Mouse (Mus musculus) gastrocnemius, adult 2 months (tissue): ENCODE results near the gene Raver1. TPM values are rescaled to one million over a fixed set of nuclear protein-coding genes. Genes with fewer than 3 reads are reported as not detected.

Experiments used
- DNase-seq: peaks from one replicate; pipeline ENCODE4 v3.0.0; 2022
- H3K27ac ChIP-seq: fragments of 200-600 bp; 2 replicates; pipeline ENCODE4 v1.8.1; 2022; ENCODE audit warnings: mild to moderate bottlenecking
- H3K4me3 ChIP-seq: fragments of 200-600 bp; 2 replicates; pipeline ENCODE4 v1.8.1; 2022; ENCODE audit warnings: mild to moderate bottlenecking, moderate library complexity
- CTCF ChIP-seq: fragments of 200-600 bp; IDR thresholded peaks from 2 replicates; pipeline ENCODE4 v1.8.1; 2022; ENCODE audit warnings: antibody characterized with exemption, mild to moderate bottlenecking, moderate library complexity
- intact Hi-C: fragments of 180-260 bp; cut with DNase I; formaldehyde crosslinking; loops from one replicate; pipeline ENCODE4 v1.15.1; 2025
- total RNA-seq, 2 experiments: library from RNA; stranded (reverse); gene quantifications; 2 replicates each; pipeline ENCODE4 v1.2.3; 2021

Raver1 gene
- total RNA-seq, 2 experiments from 2014 or later: 17.1 to 19.5 TPM

- Histone ChIP-seq H3K4me3 (no peak overlapping the region), H3K27ac (no peak overlapping the region)
- DNase-seq: no peak
- intact Hi-C loops: no loop called here
- TF ChIP-seq CTCF: no peak
These were observed 34.4 kb upstream of the Raver1 start for GRCm38 (mm10) chr9:21126259-21126627.

GRCm38 (mm10) chr9:21125502-21126258, 33.9 kb upstream of the Raver1 start:
- Histone ChIP-seq H3K27ac (no peak overlapping the region), H3K4me3 (no peak overlapping the region)
- no peak for TF ChIP-seq CTCF
- intact Hi-C loops: no loop called here
- DNase-seq: no peak

DNA sequence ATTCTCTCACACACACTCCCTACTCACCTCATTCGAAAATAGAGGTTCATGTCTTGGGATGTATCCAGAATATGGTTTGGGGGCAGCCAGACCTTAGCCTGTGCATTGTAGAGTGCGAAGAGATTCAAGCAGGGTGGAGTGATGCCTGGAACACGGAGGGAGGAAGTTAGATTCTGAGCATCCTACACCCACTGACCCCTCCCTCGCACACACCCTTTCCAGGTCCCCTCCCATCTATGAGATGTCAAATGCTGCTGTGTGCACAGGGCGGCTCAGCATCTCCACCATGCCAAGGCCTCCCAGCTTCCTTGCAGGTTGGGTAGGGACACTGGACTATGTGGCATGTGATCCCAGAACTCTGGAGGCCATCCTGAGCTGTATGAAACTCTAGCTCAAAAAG, 33.0 kb upstream of the Raver1 start:
- no peak overlapping the region for H3K4me3 ChIP-seq
- TF ChIP-seq CTCF: no peak
- intact Hi-C loops: no loop called here
- no peak for DNase-seq
- H3K27ac ChIP-seq: no peak overlapping the region

- H3K27ac ChIP-seq: no peak overlapping the region
- no peak overlapping the region for H3K4me3 ChIP-seq
- no peak for DNase-seq
- intact Hi-C loops: no loop called here
- no peak for TF ChIP-seq CTCF
These were observed 29.7 kb upstream of the Raver1 start for GRCm38 (mm10) chr9:21121483-21121882.

GRCm38 (mm10) chr9:21117073-21117472, 25.3 kb upstream of the Raver1 start:
- Histone ChIP-seq H3K4me3 (no peak overlapping the region), H3K27ac (no peak overlapping the region)
- TF ChIP-seq CTCF: no peak
- intact Hi-C loops: no loop called here
- no peak for DNase-seq

GRCm38 (mm10) chr9:21115105-21115504, 23.3 kb upstream of the Raver1 start:
- no peak for DNase-seq
- Histone ChIP-seq H3K4me3 (no peak overlapping the region), H3K27ac (no peak overlapping the region)
- no peak for TF ChIP-seq CTCF
- intact Hi-C loops: no loop called here

- no peak for DNase-seq
- no peak for TF ChIP-seq CTCF
- intact Hi-C loops: no loop called here
- H3K4me3 ChIP-seq: no peak overlapping the region
- H3K27ac ChIP-seq: no peak overlapping the region
These were observed 22.4 kb upstream of the Raver1 start for GRCm38 (mm10) chr9:21114190-21114589.

GRCm38 (mm10) chr9:21113751-21114150, 21.9 kb upstream of the Raver1 start:
- intact Hi-C loops: no loop called here
- no peak overlapping the region for H3K4me3 ChIP-seq
- DNase-seq: no peak
- H3K27ac ChIP-seq: no peak overlapping the region
- TF ChIP-seq CTCF: no peak

DNA sequence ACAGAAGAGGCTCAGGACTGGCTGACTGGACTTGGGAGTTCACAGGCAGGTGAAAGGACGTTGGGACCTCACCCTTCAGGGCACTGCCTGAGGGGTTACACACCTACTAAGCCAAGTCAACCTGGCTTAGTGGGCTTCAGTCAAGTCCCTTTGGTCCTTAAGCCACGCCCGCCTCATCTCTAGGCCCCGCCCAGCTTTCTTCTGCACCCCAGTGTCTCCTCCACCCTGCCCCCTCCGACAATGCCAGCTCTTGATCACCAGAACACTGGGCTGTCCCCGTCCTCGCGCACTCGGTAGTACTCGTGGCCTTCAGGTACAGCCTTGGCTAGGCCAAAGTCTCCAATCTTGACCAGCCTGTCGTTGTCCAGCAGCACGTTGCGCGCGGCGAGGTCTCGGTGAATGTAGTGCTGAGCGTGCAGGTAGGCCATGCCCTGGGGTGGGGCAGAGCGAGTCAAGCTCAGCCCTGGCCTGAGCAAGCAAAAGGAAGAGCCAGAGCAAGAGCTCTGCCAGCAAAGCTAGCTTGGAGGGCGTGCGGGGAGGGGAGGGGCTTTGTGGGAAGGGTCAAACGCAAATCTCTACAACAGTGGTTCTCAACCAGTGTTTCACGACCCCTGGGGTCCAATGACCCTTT, 15.9 kb upstream of the Raver1 start:
- no peak for DNase-seq
- intact Hi-C loops: no loop called here
- TF ChIP-seq CTCF: no peak
- Histone ChIP-seq H3K4me3 (no peak overlapping the region), H3K27ac (no peak overlapping the region)

DNA sequence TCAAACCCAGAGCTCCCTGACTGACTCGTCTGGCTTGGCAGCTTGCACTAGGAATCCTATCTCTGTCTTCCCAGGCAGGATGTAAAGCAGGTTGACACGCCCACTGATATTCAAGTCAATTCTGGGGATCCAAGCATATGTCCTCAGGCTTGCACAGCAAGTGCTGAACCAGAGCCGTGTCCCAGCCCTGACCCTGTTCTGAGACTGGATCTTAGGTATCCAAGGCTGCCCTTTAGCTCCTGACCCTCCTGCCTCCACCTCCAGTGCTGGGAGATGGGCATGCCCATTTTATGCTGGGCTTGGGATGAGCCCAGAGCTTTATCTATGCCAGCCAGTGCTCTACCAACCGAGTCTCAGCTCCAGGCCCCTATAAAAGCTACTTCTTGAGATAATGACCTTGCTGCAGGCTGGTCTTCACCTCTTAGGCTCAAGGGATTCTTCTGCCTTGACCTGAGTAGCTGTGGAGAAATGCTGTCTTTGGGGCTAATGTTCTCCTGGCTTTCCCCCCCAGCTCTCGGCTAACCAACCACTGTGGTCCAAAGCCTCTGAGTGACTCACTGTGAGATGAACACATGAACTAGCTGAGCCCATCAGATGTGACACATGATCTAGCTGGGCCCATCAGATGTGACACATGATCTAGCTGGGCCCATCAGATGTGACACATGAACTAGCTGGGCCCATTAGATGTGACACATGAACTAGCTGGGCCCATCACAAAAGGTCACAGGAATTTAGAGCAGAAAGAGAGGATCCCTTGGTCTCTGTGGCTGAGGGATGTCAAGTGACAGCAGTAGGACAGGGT, 14.2 kb upstream of the Raver1 start:
- Histone ChIP-seq H3K27ac (no peak overlapping the region), H3K4me3 (no peak overlapping the region)
- TF ChIP-seq CTCF: no peak
- intact Hi-C loops: no loop called here
- no peak for DNase-seq

DNA sequence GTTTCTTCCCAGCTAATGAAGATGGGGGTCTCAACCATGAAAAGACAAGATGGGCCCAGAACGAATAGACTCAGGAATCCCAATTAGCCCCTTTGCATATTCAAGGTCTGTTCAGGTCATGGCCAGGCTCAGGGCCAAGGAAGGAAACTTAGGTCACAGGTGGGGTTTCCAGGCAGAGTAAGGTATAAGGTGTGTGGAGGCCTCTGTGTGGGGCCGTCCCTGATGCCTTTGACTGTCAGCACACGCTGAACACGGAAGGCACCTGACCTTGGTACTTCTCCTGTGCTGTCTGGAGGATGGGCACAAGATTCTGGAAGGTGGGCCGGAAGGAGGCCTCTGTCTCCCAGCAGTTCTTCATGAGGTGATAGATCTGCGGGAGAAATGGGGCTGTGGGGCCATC, 13.0 kb upstream of the Raver1 start:
- intact Hi-C loops: no loop called here
- DNase-seq: no peak
- no peak for TF ChIP-seq CTCF
- Histone ChIP-seq H3K4me3 (no peak overlapping the region), H3K27ac (no peak overlapping the region)

DNA sequence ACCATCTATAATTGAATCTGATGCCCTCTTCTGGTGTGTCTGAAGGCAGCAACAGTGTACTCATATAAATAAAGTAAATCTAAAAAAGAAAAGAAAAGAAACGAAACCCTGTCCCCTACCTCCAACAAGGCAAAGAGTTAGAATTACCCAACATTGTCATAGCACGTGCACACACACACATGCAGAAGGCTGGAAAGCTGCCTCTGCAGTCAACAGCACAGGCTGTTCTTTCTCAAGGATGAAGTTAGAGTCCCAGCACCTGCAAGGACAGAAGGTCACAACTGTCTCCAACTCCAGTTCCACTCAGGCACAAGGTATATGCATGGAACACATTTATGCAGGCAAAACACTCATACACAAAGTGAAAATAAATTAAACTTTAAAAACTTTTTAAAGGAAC, 10.3 kb upstream of the Raver1 start:
- H3K27ac ChIP-seq: no peak overlapping the region
- no peak for DNase-seq
- intact Hi-C loops: no loop called here
- TF ChIP-seq CTCF: no peak
- H3K4me3 ChIP-seq: no peak overlapping the region

DNA sequence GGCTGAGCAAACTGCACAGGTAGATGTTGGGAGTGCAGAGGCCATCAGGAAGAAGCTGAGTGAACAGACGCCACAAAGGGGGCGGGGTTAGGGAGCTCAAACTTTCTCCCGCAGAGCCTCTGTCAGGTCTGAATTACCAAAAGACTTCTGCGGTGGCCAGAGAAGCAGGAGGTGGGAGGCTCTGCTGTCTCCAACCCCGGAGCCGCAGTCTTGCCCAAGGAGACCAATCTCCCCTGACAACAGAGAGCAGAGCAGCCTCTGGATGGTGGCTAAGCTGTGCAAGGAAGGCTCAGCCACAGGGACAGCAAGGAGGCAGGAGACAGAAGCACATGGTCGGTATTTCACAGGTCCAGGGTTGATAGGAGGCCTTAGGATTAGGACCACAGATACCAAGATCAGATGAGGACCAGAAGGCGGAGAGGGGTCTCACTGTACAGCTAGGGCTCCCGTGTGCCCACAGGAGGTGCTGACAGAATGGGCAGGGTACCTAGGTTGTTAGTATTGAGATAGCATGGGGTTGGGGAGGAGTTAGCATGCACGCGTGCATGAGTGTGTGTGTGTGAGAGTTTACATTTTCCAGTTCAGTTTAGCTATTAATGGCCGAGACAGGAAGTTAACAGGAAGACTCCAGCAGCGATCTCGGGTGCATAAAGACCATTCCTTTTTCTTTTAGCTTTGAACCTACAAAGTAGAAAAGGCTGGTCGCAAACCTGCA, 8.8 kb upstream of the Raver1 start:
- no peak for TF ChIP-seq CTCF
- H3K27ac ChIP-seq: no peak overlapping the region
- intact Hi-C loops: no loop called here
- H3K4me3 ChIP-seq: no peak overlapping the region
- no peak for DNase-seq
